Mouse (Mus musculus) adrenal gland, postnatal 14 days (tissue): ENCODE results near the gene Bag2. TPM values are rescaled to one million over a fixed set of nuclear protein-coding genes. Genes with fewer than 3 reads are reported as not detected.
"Not testable (repeated sequence)": the region's sequence is repeated elsewhere in the genome, so short reads cannot be mapped to it uniquely, and the experiment has no call there.

Source experiments
- DNase-seq: peaks from one replicate; pipeline ENCODE4 v3.0.0; 2021; ENCODE audit warnings: mixed read lengths
- total RNA-seq: library from RNA; stranded (reverse); gene quantifications from 2 replicates; pipeline ENCODE4 v1.2.3, GENCODE M21; 2021

Bag2 gene
- total RNA-seq, 1 experiment from 2014 or later: 18.7 TPM

GRCm38 (mm10) chr1:33751283-33751682 is 6.3 kb downstream of the Bag2 start:
- no peak for DNase-seq

DNA sequence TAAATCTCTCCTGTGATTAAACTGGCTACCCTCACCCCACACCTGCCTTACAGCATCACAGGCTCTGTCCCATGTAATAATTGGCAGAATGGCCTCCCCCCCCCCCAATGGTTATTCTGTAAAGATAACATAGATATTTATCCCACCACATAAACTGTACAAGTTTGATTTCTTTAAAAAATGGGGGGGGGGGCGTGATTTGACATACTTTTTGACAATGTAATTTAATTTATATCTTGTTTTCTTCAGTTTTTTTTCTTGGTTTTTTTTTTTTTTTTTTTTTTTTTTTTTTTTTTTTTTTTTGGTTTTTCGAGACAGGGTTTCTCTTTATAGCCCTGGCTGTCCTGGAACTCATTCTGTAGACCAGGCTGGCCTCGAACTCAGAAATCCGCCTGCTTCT is 7.9 kb downstream of the Bag2 start:
- DNase-seq: not testable (repeated sequence)

- DNase-seq: no peak
Measured at GRCm38 (mm10) chr1:33749109-33749508, 8.5 kb downstream of the Bag2 start.

DNA sequence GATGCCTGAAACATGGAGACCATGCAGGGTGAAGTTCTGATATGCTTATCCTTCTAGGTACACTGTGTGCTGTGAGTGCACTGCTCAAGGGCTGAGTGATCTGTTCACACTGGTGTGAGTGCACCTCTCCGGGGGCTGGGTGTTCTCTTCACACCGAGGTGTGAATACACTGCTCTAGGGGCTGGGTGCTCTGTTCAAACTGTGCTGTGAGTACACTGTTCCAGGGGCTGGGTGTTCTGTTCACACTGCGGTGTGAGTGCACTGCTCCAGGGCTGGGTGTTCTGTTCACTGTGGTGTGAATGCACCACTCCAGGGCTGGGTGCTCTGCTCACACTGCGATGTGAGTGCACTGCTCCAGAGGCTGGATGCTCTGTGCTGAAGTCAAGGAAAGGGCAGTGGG is 11.7 kb downstream of the Bag2 start:
- DNase-seq: no peak

DNA sequence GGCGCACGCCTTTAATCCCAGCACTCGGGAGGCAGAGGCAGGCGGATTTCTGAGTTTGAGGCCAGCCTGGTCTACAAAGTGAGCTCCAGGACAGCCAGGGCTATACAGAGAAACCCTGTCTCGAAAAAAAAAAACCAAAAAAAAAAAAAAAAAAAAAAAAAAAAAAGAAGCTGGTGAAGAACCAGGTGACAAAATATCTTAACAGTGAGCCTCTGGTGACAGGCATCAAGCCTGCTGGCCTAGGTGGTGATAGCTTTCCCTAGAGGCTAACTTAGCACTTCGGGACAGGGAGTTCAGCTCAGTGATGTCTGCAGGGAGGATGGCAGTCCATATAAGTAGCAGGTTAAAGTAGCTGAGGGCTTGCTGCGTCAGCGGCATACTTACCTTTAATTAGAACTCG is 12.8 kb downstream of the Bag2 start:
- not testable (repeated sequence) for DNase-seq

DNA sequence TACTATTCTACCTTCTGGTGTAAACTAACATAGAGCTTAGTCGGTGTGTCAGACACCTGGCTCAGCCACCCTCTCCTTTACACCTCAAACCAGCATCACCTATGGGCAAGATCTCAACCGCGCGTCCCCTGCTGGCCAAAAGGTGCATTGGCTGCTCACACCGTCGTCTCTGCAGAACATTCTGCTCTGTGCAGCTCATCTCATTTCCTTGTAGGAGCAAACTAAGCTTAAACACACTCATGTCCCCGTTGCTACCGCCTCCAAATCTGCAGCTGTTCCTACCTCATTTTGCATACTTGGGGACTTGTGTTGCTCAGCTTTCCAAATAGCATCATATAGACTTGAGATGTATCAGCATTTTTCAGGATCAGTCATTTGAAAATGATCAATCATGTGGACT is 14.7 kb downstream of the Bag2 start:
- peak; percentile 32 for DNase-seq

GRCm38 (mm10) chr1:33739302-33739701 is 18.3 kb downstream of the Bag2 start:
- peak; percentile 88 for DNase-seq

DNA sequence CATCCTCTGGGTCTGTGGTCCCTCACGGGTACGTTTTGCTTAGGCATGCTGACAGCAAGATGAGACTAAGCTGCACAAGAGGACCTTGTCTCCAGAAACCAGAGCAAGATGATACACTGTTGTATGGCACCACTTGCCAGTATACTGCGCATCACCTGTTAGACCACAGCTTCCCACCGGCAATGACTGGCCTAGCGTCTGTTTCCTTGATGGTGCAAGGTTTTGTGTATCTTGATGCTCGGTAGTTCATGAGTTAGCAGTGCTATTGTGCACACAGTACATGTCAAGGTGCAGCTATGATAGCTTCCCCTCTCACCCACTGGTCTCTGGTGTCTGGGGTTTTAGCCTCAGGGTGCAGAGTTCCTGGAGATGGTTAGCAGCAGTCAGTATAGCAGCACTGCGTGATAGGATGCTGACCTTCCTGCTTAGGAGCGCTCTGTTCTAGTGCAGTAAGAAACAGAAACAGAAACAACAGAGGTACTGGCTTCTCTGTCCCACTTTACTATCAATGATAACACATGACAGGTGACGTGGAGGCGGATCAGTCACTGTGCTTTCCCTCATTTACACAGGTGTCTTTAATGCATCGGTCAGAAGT is 18.8 kb downstream of the Bag2 start:
- no peak for DNase-seq

GRCm38 (mm10) chr1:33738281-33738680 is 19.3 kb downstream of the Bag2 start:
- DNase-seq: no peak

- no peak for DNase-seq
Measured at GRCm38 (mm10) chr1:33734001-33734685, 23.5 kb downstream of the Bag2 start.

- no peak for DNase-seq
Measured at GRCm38 (mm10) chr1:33733044-33733443, 24.6 kb downstream of the Bag2 start.

DNA sequence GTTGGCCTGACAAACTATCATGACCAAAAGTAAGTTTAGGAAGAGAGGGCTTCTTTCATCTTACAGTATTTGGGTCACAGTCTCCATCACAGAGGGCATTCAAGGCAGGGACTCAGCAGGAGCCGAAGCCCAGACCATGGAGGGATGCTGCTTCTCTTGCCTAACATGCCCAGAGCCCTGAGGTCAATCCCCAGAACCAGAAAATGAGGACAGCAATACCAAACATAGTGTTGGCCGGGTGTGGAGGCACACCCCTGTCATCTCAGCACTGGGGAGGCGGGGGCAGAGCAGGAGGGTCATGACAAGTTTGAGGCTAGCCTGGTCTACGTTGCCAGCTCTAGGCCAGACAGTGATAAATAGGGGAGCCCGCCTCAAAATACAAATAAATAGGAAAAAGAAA is 32.5 kb downstream of the Bag2 start:
- no peak for DNase-seq

GRCm38 (mm10) chr1:33724516-33724915 is 33.1 kb downstream of the Bag2 start:
- DNase-seq: no peak

DNA sequence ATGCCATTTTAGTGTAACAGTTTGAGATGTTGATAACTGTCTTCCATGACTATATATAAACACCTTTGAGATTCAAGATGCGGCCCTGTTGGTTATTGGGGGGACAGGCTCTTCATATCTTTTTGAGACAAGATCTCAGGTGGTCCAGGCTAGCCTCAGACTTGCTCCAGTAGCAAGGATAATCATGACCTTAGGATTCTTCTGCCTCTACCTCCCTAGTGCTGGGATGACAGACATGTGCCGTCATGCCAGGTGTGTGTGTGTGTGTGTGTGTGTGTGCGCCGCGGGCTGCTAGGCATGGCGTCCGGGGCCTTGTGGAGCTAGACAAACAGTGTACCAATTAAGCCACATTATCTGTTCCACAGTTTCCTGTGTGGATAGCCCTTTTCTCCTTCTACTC is 36.6 kb downstream of the Bag2 start:
- no peak for DNase-seq

- DNase-seq: no peak
Measured at GRCm38 (mm10) chr1:33720231-33720630, 37.4 kb downstream of the Bag2 start.

DNA sequence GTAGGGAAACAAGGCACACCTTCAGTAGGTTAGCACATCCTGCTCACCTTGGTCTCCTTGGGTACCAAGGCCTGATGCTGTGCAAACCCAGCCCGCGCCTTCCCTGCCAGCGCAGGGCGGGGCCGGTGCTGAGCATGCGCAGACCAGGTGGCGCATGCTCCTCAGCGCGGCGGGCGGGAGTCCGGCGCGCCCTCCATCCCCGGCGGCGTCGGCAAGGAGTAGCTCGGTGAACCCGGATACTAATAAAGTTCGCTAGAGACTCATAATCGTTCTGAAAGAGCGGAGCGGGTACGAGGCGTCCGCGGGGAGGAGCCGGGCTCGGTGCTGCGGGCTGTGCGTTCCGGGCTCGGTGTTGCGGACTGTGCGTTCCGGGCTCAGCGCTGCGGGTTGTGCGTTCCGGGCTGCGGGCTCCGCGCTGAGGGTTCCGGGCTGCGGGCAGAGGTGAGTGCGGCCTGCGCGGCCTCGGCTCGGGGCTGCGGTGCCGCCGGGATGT is 37.8 kb downstream of the Bag2 start, which contains the start of gene Rab23:
Rab23 (plus strand) TSS at position 155 of the 493 bp plus-strand sequence.
- DNase-seq: peak; percentile 87

- no peak for DNase-seq
Measured at GRCm38 (mm10) chr1:33717636-33718035, 40.0 kb downstream of the Bag2 start.

- no peak for DNase-seq
Measured at GRCm38 (mm10) chr1:33714796-33715195, 42.8 kb downstream of the Bag2 start.

GRCm38 (mm10) chr1:33712026-33712425 is 45.6 kb downstream of the Bag2 start:
- DNase-seq: no peak

DNA sequence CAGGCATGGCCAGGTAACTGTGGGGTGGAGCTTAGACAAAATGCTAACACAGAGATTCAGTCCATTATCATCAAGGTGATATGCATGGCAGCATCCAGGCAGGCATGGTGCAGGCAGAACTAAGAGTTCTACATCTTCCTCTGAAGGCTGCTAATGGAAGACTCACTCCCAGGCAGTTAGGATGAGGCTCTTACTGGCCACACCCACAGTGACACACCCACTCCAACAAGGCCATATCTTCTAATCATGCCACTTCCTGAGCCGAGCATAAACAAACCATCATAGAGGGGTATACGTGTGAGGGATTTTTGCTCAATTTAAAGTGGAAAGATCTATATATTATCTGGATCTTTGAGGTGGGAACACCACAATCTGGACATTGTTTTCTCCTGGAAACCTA is 48.0 kb downstream of the Bag2 start:
- no peak for DNase-seq

DNA sequence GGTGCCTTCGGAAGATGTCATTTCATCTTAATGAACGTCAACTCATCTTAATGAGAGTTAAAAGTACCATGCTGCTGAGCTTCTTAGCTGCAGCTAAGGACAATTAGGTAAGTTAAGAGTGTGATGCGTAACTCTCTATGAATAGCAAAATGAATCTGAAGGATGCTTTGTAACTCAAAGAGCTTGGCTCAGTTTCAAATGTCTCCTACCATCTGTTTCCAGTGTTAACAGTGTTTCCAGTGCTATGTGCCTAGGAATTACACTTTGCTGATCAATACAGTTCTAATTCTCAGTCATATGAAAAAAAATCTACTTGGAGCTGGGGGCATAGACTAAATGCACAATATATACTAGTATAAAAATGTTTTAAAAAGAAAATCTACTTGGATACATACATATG is 56.4 kb downstream of the Bag2 start:
- no peak for DNase-seq

- DNase-seq: no peak
Measured at GRCm38 (mm10) chr1:33696016-33696415, 61.6 kb downstream of the Bag2 start.
